Mouse (Mus musculus) cerebellum, postnatal 4 days (tissue): ENCODE measurements around the gene Clvs2.

Experiments
- DNase-seq, 2 experiments: peaks; one replicate each; pipeline ENCODE4 v3.0.0; 2022; ENCODE audit warnings: low spot score in 2 of 2, mixed read lengths in 1 of 2

The Clvs2 gene

GRCm38 (mm10) chr10:33624131-33624879 lies at the start of gene Clvs2:
TSS of gene Clvs2 (minus strand) at chr10:33624769.
- DNase-seq, result peak; percentile 49 to 61

- DNase-seq, result peak; percentile 59 to 86
Measured at GRCm38 (mm10) chr10:33653142-33653541, 28.6 kb upstream of the Clvs2 start.

GRCm38 (mm10) chr10:33623577-33623991 lies 985 bp downstream of the Clvs2 start:
- peak in 1 of 2 experiments; percentile 9 for DNase-seq

- DNase-seq, result no peak
Measured at GRCm38 (mm10) chr10:33622700-33623099, 1.9 kb downstream of the Clvs2 start.

GRCm38 (mm10) chr10:33616207-33616606 lies 8.4 kb downstream of the Clvs2 start:
- no peak for DNase-seq

- DNase-seq, result no peak
Measured at GRCm38 (mm10) chr10:33613197-33613596, 11.4 kb downstream of the Clvs2 start.

- DNase-seq, result no peak
Measured at GRCm38 (mm10) chr10:33592732-33593131, 31.8 kb downstream of the Clvs2 start.

GRCm38 (mm10) chr10:33588800-33589199 lies 35.8 kb downstream of the Clvs2 start:
- no peak for DNase-seq

- no peak for DNase-seq
Measured at GRCm38 (mm10) chr10:33587118-33587517, 37.5 kb downstream of the Clvs2 start.

- no peak for DNase-seq
Measured at GRCm38 (mm10) chr10:33558081-33558480, 66.5 kb downstream of the Clvs2 start.

GRCm38 (mm10) chr10:33540331-33540730 lies 84.2 kb downstream of the Clvs2 start:
- DNase-seq, result no peak
